Mouse (Mus musculus) kidney, embryonic 14.5 days (tissue): Measurements from ENCODE around the gene Hist2h3b. TPM values are rescaled to one million over a fixed set of nuclear protein-coding genes. Genes with fewer than 3 reads are reported as not detected.
A peak's percentile ranks its signal among the peaks of the same experiment; 100 is the strongest.

Experiments
- ATAC-seq: fragments of 200-750 bp; cut with Nextera tagmentation; 2 replicates; pipeline ENCODE4 v1.8.0; 2017; ENCODE audit warnings: moderate number of reproducible peaks, mild to moderate bottlenecking, moderate TSS enrichment, moderate library complexity; ENCODE audit not compliant: low FRiP score, low TSS enrichment
- H3K27ac ChIP-seq: fragments of 300-500 bp; sonication (generic); 2 replicates; pipeline ENCODE4 v1.5.1; 2014; ENCODE audit warnings: low read depth, mild to moderate bottlenecking, low read length, moderate library complexity, mixed read lengths
- H3K27me3 ChIP-seq: fragments of 300-500 bp; sonication (generic); 2 replicates; pipeline ENCODE4 v1.6.1; 2014; ENCODE audit warnings: mild to moderate bottlenecking, low read length; ENCODE audit not compliant: control insufficient read depth, insufficient read depth
- H3K36me3 ChIP-seq: fragments of 300-500 bp; sonication (generic); 2 replicates; pipeline ENCODE4 v1.6.1; 2014; ENCODE audit warnings: low read length, mixed read lengths; ENCODE audit not compliant: control insufficient read depth, insufficient read depth
- H3K4me1 ChIP-seq: fragments of 300-500 bp; sonication (generic); 2 replicates; pipeline ENCODE4 v1.6.1; 2014; ENCODE audit warnings: low read length, mixed read lengths; ENCODE audit not compliant: control insufficient read depth, insufficient read depth
- H3K4me2 ChIP-seq: fragments of 300-500 bp; sonication (generic); replicated peaks from 2 replicates; pipeline ENCODE4 v1.6.1; 2014; ENCODE audit warnings: low read depth, mild to moderate bottlenecking, low read length
- H3K4me3 ChIP-seq: fragments of 300-500 bp; sonication (generic); 2 replicates; pipeline ENCODE4 v1.5.1; 2014; ENCODE audit warnings: mild to moderate bottlenecking, low read length
- H3K9ac ChIP-seq: fragments of 300-500 bp; sonication (generic); 2 replicates; pipeline ENCODE4 v1.6.1; 2014; ENCODE audit warnings: low read depth, mild to moderate bottlenecking, low read length, moderate library complexity
- H3K9me3 ChIP-seq: fragments of 300-500 bp; sonication (generic); 2 replicates; pipeline ENCODE4 v1.6.1; 2016; ENCODE audit warnings: low read length; ENCODE audit not compliant: control insufficient read depth
- WGBS: fragments of 180-500 bp; shearing (Covaris S2); extraction: QIAGEN DNeasy Blood & Tissue Kit; methylation state at CpG from one replicate; pipeline ENCODE4 v1.1.7; 2014; 5-methylcytosine and 5-hydroxymethylcytosine counted together
- polyA plus RNA-seq: library from polyadenylated mRNA; unstranded; fragments of >200 nt; fragmentation: Nextera tagmentation; extraction: Ambion mirVana; gene quantifications from 2 replicates; pipeline ENCODE4 v1.2.1, GENCODE M21; 2014

Gene Hist2h3b
- polyA plus RNA-seq, 1 experiment from 2014 or later, result 72.6 TPM

- Histone ChIP-seq H3K9me3 (no peaks in the 10 kb centered on the region), H3K9ac (no peak overlapping the region), H3K36me3 (no peaks in the 10 kb centered on the region), H3K4me1 (no peaks in the 10 kb centered on the region), H3K4me3 (no peak overlapping the region), H3K27me3 (no peaks in the 10 kb centered on the region), H3K4me2 (no peak overlapping the region), H3K27ac (no peak overlapping the region)
- WGBS, result 68% methylated on average over 5 of the region's 5 CpGs
- ATAC-seq, result no peak
Observed at GRCm38 (mm10) chr3:96255926-96256593, 12.4 kb upstream of the Hist2h3b start.

DNA sequence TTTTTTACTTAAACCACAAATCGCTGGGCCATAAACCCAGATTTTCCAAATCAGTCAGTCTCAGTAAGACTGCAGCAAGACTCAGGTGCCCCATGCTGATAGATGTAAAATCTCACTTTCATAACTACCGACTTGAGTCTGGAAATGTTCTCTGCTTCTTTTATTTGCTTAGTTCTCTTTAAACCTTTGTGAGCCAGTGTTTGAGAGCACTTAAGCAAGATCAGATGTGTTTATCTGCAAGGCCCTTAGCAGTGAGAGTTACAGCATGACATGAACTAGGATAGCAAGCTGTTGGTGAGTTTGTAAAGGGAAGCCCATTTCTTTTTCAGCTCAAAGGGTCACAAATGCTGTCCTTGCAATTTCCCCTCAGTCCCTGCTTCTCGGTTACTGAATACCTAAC, 11.3 kb upstream of the Hist2h3b start:
- H3K4me3 ChIP-seq, result no peak overlapping the region
- H3K9me3 ChIP-seq, result no peaks in the 10 kb centered on the region
- ATAC-seq, result no peak
- no peaks in the 10 kb centered on the region for H3K27me3 ChIP-seq
- H3K27ac ChIP-seq, result no peak overlapping the region
- no peaks in the 10 kb centered on the region for H3K36me3 ChIP-seq
- no peak overlapping the region for H3K4me2 ChIP-seq
- WGBS, result 85% methylated on average over 3 of the region's 3 CpGs
- peaks cover 7% of the 10 kb centered on the region; the same call in 1 of the 2 replicates for H3K4me1 ChIP-seq
- no peak overlapping the region for H3K9ac ChIP-seq

- ATAC-seq, result no peak
- Histone ChIP-seq H3K4me2 (no peak overlapping the region), H3K36me3 (no peaks in the 10 kb centered on the region), H3K27ac (no peak overlapping the region), H3K4me3 (no peak overlapping the region), H3K4me1 (peaks cover 15% of the 10 kb centered on the region; the same call in 1 of the 2 replicates), H3K9ac (no peak overlapping the region), H3K27me3 (no peaks in the 10 kb centered on the region), H3K9me3 (no peaks in the 10 kb centered on the region)
- 87% methylated on average over 5 of the region's 5 CpGs for WGBS
Observed at GRCm38 (mm10) chr3:96260220-96260619, 8.2 kb upstream of the Hist2h3b start.

DNA sequence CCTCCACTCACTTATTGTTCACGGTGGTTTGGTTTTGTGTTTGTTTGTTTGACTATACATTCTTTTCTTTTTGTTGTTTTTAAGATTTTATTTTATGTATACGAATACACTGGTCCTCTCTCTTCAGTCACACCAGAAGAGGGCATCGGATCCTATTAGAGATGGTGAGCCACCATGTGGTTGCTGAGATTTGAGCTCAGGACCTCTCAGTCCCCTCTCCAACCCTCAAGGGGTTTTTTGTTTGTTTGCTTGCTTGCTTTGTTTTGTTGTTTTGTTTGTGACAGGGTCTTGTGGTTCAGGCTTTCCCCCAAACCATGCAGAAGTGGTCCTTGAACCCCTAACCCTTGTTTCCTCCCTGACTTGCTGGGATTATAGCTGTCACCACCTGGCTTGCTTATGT, 6.8 kb upstream of the Hist2h3b start:
- 74% methylated on average over 3 of the region's 3 CpGs for WGBS

GRCm38 (mm10) chr3:96262216-96262875, 6.1 kb upstream of the Hist2h3b start:
- H3K27ac ChIP-seq, result peak overlapping the region; percentile 99
- H3K9ac ChIP-seq, result peak overlapping the region; percentile 86
- no peaks in the 10 kb centered on the region for H3K9me3 ChIP-seq
- peaks cover 21% of the 10 kb centered on the region; the same call in 1 of the 2 replicates for H3K4me1 ChIP-seq
- 1% methylated on average over 19 of the region's 19 CpGs for WGBS
- H3K4me3 ChIP-seq, result peak overlapping the region; percentile 60
- peak overlapping the region; percentile 81 for H3K4me2 ChIP-seq
- H3K27me3 ChIP-seq, result no peaks in the 10 kb centered on the region
- ATAC-seq, result peak; percentile 86
- H3K36me3 ChIP-seq, result no peaks in the 10 kb centered on the region

More for the DNA sequence above, 6.8 kb upstream of the Hist2h3b start:
- no peaks in the 10 kb centered on the region for H3K36me3 ChIP-seq
- H3K9me3 ChIP-seq, result no peaks in the 10 kb centered on the region
- H3K27ac ChIP-seq, result peak overlapping the region; percentile 99
- no peaks in the 10 kb centered on the region for H3K27me3 ChIP-seq
- H3K4me1 ChIP-seq, result peaks cover 15% of the 10 kb centered on the region; the same call in 1 of the 2 replicates
- peak overlapping the region; percentile 60; the same call in 1 of the 2 replicates for H3K4me3 ChIP-seq
- H3K4me2 ChIP-seq, result peak overlapping the region; percentile 81
- H3K9ac ChIP-seq, result peak overlapping the region; percentile 86; the same call in 1 of the 2 replicates
- no peak for ATAC-seq

DNA sequence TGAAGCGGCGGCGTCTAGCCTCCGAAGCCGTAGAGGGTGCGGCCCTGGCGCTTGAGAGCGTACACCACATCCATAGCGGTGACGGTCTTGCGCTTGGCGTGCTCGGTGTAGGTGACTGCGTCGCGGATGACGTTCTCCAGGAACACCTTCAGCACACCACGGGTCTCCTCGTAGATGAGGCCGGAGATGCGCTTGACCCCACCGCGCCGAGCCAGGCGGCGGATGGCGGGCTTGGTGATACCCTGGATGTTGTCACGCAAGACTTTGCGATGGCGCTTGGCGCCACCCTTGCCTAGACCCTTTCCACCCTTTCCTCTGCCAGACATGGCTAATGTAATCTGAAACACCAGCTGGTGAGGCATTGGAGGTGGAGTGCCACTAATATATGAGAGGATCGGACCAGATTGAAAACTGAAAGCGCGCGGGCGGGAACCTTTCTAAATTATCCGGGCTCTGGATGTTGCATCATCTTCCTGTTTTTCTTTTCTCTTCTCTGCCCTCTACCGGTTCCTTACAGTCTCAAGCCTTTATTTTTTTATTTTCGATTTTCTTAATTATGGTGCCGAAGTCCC, 5.4 kb upstream of the Hist2h3b start, which contains the start of gene Hist2h4:
Hist2h4 (minus strand) TSS at position 333 of the 572 bp plus-strand sequence.
- no peaks in the 10 kb centered on the region for H3K36me3 ChIP-seq
- peak within 1 kb of the TSS; percentile 81 for H3K4me2 ChIP-seq
- H3K9me3 ChIP-seq, result no peaks in the 10 kb centered on the region
- peak within 1 kb of the TSS; percentile 60 for H3K4me3 ChIP-seq
- peak; percentile 92 for ATAC-seq
- peaks cover 26% of the 10 kb centered on the region; the same call in 1 of the 2 replicates for H3K4me1 ChIP-seq
- peak within 1 kb of the TSS; percentile 86 for H3K9ac ChIP-seq
- no peaks in the 10 kb centered on the region for H3K27me3 ChIP-seq
- H3K27ac ChIP-seq, result peak within 1 kb of the TSS; percentile 99
- 1% methylated on average over 40 of the region's 40 CpGs for WGBS

DNA sequence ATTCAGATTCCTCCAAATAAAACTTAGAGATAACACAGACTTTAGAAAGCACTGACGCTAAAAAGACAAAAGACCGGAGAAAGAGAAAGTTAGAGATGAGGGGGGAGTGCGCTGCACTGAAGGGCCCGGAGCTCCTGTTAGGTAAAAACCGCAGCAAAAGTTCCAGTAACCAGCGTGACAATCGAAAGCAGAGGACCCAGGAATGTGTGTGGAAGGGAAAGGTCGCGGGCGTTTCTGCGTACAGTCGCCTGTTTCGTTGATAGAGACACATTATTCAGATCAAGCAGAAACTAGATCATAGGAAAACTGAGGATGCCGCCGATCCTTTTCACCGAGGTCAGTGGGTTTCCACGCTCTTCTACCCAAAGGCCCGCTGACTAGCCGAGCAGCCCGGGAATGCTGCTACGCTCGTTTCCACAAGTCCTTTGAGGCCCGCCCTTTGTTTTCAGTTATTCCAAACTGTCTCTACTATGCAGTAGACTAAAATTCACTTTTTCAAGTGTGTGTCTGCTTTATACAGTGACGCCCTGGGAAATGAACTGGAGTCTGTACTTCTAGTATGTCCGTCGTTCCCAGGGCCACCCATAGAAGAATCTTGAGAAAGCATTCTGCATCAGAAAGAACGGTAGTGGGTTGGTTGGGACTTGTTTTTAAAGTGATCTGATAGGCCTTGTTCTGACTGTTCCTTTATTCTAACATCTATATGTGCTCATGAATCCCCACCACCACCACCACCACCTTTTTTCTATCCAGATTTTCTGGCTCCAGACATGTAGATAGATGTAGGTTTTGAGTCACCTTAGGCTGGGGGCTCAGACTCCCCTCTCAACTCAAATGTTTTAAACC, 4.7 kb upstream of the Hist2h3b start:
- Histone ChIP-seq H3K4me1 (peaks cover 28% of the 10 kb centered on the region; the same call in 1 of the 2 replicates), H3K4me3 (peak overlapping the region; percentile 60), H3K4me2 (peak overlapping the region; percentile 45), H3K36me3 (no peaks in the 10 kb centered on the region), H3K27me3 (no peaks in the 10 kb centered on the region), H3K9ac (peak overlapping the region; percentile 62), H3K9me3 (no peaks in the 10 kb centered on the region), H3K27ac (peak overlapping the region; percentile 99)
- 5% methylated on average over 27 of the region's 27 CpGs for WGBS
- ATAC-seq, result no peak

DNA sequence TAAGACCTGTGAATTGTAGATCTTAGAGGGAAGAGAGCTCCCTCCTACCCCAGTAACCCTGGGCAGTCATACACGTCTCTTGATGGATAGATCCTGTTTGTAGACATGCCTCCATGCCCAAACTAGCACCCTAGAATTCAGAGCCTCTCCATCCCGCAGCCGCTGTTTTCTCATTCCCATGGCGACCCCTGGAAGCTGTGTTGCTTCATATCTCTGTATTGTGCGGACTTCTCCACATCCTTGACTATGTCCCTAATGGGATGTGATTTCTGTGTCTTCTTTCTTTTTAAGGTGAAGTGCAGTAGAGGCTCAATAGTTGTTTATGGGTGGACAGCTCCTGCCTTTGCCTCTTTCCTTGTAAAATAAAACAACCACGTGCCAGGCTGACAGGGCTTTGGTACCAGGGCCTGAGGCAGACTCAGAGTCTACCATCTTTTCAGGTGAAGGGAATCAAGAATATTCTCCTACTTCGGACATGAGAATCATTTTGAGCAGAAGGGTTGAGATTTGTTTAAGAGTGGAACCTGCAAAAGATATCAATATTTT, 4.0 kb upstream of the Hist2h3b start:
- Histone ChIP-seq H3K9ac (peak overlapping the region; percentile 62; the same call in 1 of the 2 replicates), H3K4me2 (peak overlapping the region; percentile 45), H3K27ac (peak overlapping the region; percentile 99), H3K27me3 (no peaks in the 10 kb centered on the region), H3K4me1 (peaks cover 28% of the 10 kb centered on the region; the same call in 1 of the 2 replicates), H3K4me3 (no peak overlapping the region; the same call in 1 of the 2 replicates), H3K9me3 (no peaks in the 10 kb centered on the region), H3K36me3 (no peaks in the 10 kb centered on the region)
- no peak for ATAC-seq
- WGBS, result 75% methylated on average over 7 of the region's 7 CpGs
